Mouse (Mus musculus): ENCODE measurements at regions not wholly inside any gene's neighbourhood (a gene's known extent, or its start where the extent isn't known, plus 50 kb on each side); places are given as distances from the start of the nearest gene placed in this dataset.

- Histone ChIP-seq H3K4me1 (peaks cover 17% of the 10 kb centered on the region), H3K27ac (no peak overlapping the region), H3K36me3 (replicated peaks) (no peaks in the 10 kb centered on the region), H3K4me3 (no peak overlapping the region), H3K27me3 (ENCODE audit: poor library complexity, severe bottlenecking) (peaks cover 57% of the 10 kb centered on the region), H3K9me3 (peaks cover 8% of the 10 kb centered on the region; the same call in 1 of the 2 replicates)
- DNase-seq (ENCODE audit: extremely low spot score, low spot score) = no peak
- 77% methylated on average over 9 of the region's 9 CpGs for WGBS
Observed at GRCm38 (mm10) chr14:67538696-67539095, 1529.7 kb upstream of the Gulo start.

GRCm38 (mm10) chr14:67536787-67537659, 1528.0 kb upstream of the Gulo start:
- H3K27ac ChIP-seq = 0 out of 2 replicates have a peak overlapping the region, but pooled peaks have one; percentile 5
- no peak for DNase-seq (ENCODE audit: extremely low spot score, low spot score)
- WGBS = 23% methylated on average over 8 of the region's 8 CpGs
- peaks cover 17% of the 10 kb centered on the region for H3K4me1 ChIP-seq
- no peaks in the 10 kb centered on the region for H3K36me3 ChIP-seq (replicated peaks)
- peaks cover 57% of the 10 kb centered on the region for H3K27me3 ChIP-seq (ENCODE audit: poor library complexity, severe bottlenecking)
- H3K9me3 ChIP-seq = no peaks in the 10 kb centered on the region
- no peak overlapping the region for H3K4me3 ChIP-seq

GRCm38 (mm10) chr14:67506729-67507395, 1497.9 kb upstream of the Gulo start:
- DNase-seq (ENCODE audit: extremely low spot score, low spot score) = no peak
- Histone ChIP-seq H3K4me1 (peaks cover 6% of the 10 kb centered on the region), H3K27me3 (ENCODE audit: poor library complexity, severe bottlenecking) (no peaks in the 10 kb centered on the region), H3K9me3 (no peaks in the 10 kb centered on the region), H3K36me3 (replicated peaks) (no peaks in the 10 kb centered on the region), H3K27ac (peak overlapping the region; percentile 35; the same call in 1 of the 2 replicates), H3K4me3 (no peak overlapping the region)
- 68% methylated on average over 12 of the region's 12 CpGs for WGBS

GRCm38 (mm10) chr14:67492086-67492485, 1483.1 kb upstream of the Gulo start:
- H3K9me3 ChIP-seq = no peaks in the 10 kb centered on the region
- H3K27ac ChIP-seq = no peak overlapping the region
- 94% methylated on average over 10 of the region's 10 CpGs for whole genome bisulfite sequencing
- H3K4me1 ChIP-seq = peaks cover 2% of the 10 kb centered on the region
- H3K4me3 ChIP-seq = no peak overlapping the region
- DNase-seq (ENCODE audit: extremely low spot score, low spot score) = no peak
- H3K36me3 ChIP-seq (replicated peaks) = no peaks in the 10 kb centered on the region
- H3K27me3 ChIP-seq (ENCODE audit: poor library complexity, severe bottlenecking) = no peaks in the 10 kb centered on the region

- 21% methylated on average over 10 of the region's 10 CpGs for WGBS
- DNase-seq (ENCODE audit: extremely low spot score, low spot score) = no peak
- 0 out of 2 replicates have a peak overlapping the region, but pooled peaks have one; percentile 17 for H3K27ac ChIP-seq
Observed at GRCm38 (mm10) chr14:67486676-67487075, 1477.7 kb upstream of the Gulo start.

GRCm38 (mm10) chr14:67485449-67485800, 1476.4 kb upstream of the Gulo start:
- Histone ChIP-seq H3K36me3 (replicated peaks) (no peaks in the 10 kb centered on the region), H3K27me3 (ENCODE audit: poor library complexity, severe bottlenecking) (no peaks in the 10 kb centered on the region), H3K4me1 (peaks cover 29% of the 10 kb centered on the region), H3K4me3 (no peak overlapping the region), H3K27ac (no peak overlapping the region), H3K9me3 (no peaks in the 10 kb centered on the region)
- DNase-seq (ENCODE audit: extremely low spot score, low spot score) = no peak
- 92% methylated on average over 4 of the region's 4 CpGs for WGBS

More at GRCm38 (mm10) chr14:67486676-67487075, 1477.7 kb upstream of the Gulo start:
- peaks cover 29% of the 10 kb centered on the region for H3K4me1 ChIP-seq
- H3K36me3 ChIP-seq (replicated peaks) = no peaks in the 10 kb centered on the region
- no peaks in the 10 kb centered on the region for H3K27me3 ChIP-seq (ENCODE audit: poor library complexity, severe bottlenecking)
- no peak overlapping the region for H3K4me3 ChIP-seq
- no peaks in the 10 kb centered on the region for H3K9me3 ChIP-seq

GRCm38 (mm10) chr14:67484533-67485448, 1475.8 kb upstream of the Gulo start:
- H3K36me3 ChIP-seq (replicated peaks) = no peaks in the 10 kb centered on the region
- H3K27me3 ChIP-seq (ENCODE audit: poor library complexity, severe bottlenecking) = no peaks in the 10 kb centered on the region
- WGBS = 54% methylated on average over 19 of the region's 19 CpGs
- DNase-seq (ENCODE audit: extremely low spot score, low spot score) = no peak
- H3K9me3 ChIP-seq = no peaks in the 10 kb centered on the region
- no peak overlapping the region for H3K27ac ChIP-seq
- peaks cover 29% of the 10 kb centered on the region for H3K4me1 ChIP-seq
- H3K4me3 ChIP-seq = no peak overlapping the region

Measured in forebrain, embryonic 10.5 days (tissue).